Mouse (Mus musculus): ENCODE data around the gene Sdcbp2. TPM values are rescaled to one million over a fixed set of nuclear protein-coding genes. Genes with fewer than 3 reads are reported as not detected.

Gene Sdcbp2
- total and polyA plus RNA-seq, 3 experiments, result 0.04 TPM; not detected in 2

GRCm38 (mm10) chr2:151629310-151629709 is 56.9 kb downstream of the Sdcbp2 start:
- H3K4me1 ChIP-seq (ENCODE audit: insufficient read depth, low read depth, low read length), result no peaks in the 10 kb centered on the region

GRCm38 (mm10) chr2:151631406-151632158 is 59.2 kb downstream of the Sdcbp2 start:
- no peaks in the 10 kb centered on the region for H3K4me1 ChIP-seq (ENCODE audit: insufficient read depth, low read depth, low read length)
- H3K27me3 ChIP-seq (ENCODE audit: insufficient read depth, low read length), result peaks cover 33% of the 10 kb centered on the region
- DNase-seq (ENCODE audit: low spot score), result no peak
- no peaks in the 10 kb centered on the region for H3K36me3 ChIP-seq (replicated peaks)
- no peak for ATAC-seq (ENCODE audit: extremely low read depth, insufficient number of reproducible peaks, low FRiP score, poor library complexity, severe bottlenecking)
- no peaks in the 10 kb centered on the region for H3K9me3 ChIP-seq (replicated peaks)
- H3K4me3 ChIP-seq (ENCODE audit: low read depth, low read length), result no peak overlapping the region
- TF ChIP-seq POLR2AphosphoS5 (IDR thresholded peaks at IDR 0.05; ENCODE audit: insufficient replicate concordance, low read depth, low read length) (no peak), GATA1 (IDR thresholded peaks at IDR 0.05; ENCODE audit: borderline replicate concordance, low read length) (no peak), GATA2 (IDR thresholded peaks at IDR 0.05; ENCODE audit: borderline replicate concordance, low read depth, low read length) (no peak), CTCF (IDR thresholded peaks at IDR 0.05; ENCODE audit: low read depth, low read length) (no peak), TAL1 (conservative IDR thresholded peaks at IDR 0.05; ENCODE audit: low read depth, low read length) (no peak)

More at GRCm38 (mm10) chr2:151629310-151629709, 56.9 kb downstream of the Sdcbp2 start:
- H3K36me3 ChIP-seq (replicated peaks), result no peaks in the 10 kb centered on the region
- peaks cover 33% of the 10 kb centered on the region for H3K27me3 ChIP-seq (ENCODE audit: insufficient read depth, low read length)
- ATAC-seq (ENCODE audit: extremely low read depth, insufficient number of reproducible peaks, low FRiP score, poor library complexity, severe bottlenecking), result no peak
- H3K4me3 ChIP-seq (ENCODE audit: low read depth, low read length), result no peak overlapping the region
- H3K9me3 ChIP-seq (replicated peaks), result no peaks in the 10 kb centered on the region
- no peak for DNase-seq (ENCODE audit: low spot score)
- TF ChIP-seq TAL1 (conservative IDR thresholded peaks at IDR 0.05; ENCODE audit: low read depth, low read length) (no peak), GATA2 (IDR thresholded peaks at IDR 0.05; ENCODE audit: borderline replicate concordance, low read depth, low read length) (no peak), POLR2AphosphoS5 (IDR thresholded peaks at IDR 0.05; ENCODE audit: insufficient replicate concordance, low read depth, low read length) (no peak), GATA1 (IDR thresholded peaks at IDR 0.05; ENCODE audit: borderline replicate concordance, low read length) (no peak), CTCF (IDR thresholded peaks at IDR 0.05; ENCODE audit: low read depth, low read length) (no peak)

GRCm38 (mm10) chr2:151632159-151632814 is 59.9 kb downstream of the Sdcbp2 start, which contains the start of gene Snph:
Gene Snph (minus strand): TSS chr2:151632593.
- no peaks in the 10 kb centered on the region for H3K9me3 ChIP-seq (replicated peaks)
- TF ChIP-seq TAL1 (conservative IDR thresholded peaks at IDR 0.05; ENCODE audit: low read depth, low read length) (no peak), POLR2AphosphoS5 (IDR thresholded peaks at IDR 0.05; ENCODE audit: insufficient replicate concordance, low read depth, low read length) (no peak), GATA1 (IDR thresholded peaks at IDR 0.05; ENCODE audit: borderline replicate concordance, low read length) (no peak), GATA2 (IDR thresholded peaks at IDR 0.05; ENCODE audit: borderline replicate concordance, low read depth, low read length) (no peak), CTCF (IDR thresholded peaks at IDR 0.05; ENCODE audit: low read depth, low read length) (no peak)
- no peak within 1 kb of the TSS for H3K4me3 ChIP-seq (ENCODE audit: low read depth, low read length)
- no peak for ATAC-seq (ENCODE audit: extremely low read depth, insufficient number of reproducible peaks, low FRiP score, poor library complexity, severe bottlenecking)
- no peaks in the 10 kb centered on the region for H3K4me1 ChIP-seq (ENCODE audit: insufficient read depth, low read depth, low read length)
- H3K27me3 ChIP-seq (ENCODE audit: insufficient read depth, low read length), result peaks cover 33% of the 10 kb centered on the region
- no peak for DNase-seq (ENCODE audit: low spot score)
- H3K36me3 ChIP-seq (replicated peaks), result no peaks in the 10 kb centered on the region

GRCm38 (mm10) chr2:151632982-151633381 is 60.6 kb downstream of the Sdcbp2 start:
- H3K36me3 ChIP-seq (replicated peaks), result no peaks in the 10 kb centered on the region
- H3K4me1 ChIP-seq (ENCODE audit: insufficient read depth, low read depth, low read length), result no peaks in the 10 kb centered on the region
- TF ChIP-seq GATA2 (IDR thresholded peaks at IDR 0.05; ENCODE audit: borderline replicate concordance, low read depth, low read length) (no peak), GATA1 (IDR thresholded peaks at IDR 0.05; ENCODE audit: borderline replicate concordance, low read length) (no peak), CTCF (IDR thresholded peaks at IDR 0.05; ENCODE audit: low read depth, low read length) (no peak), TAL1 (conservative IDR thresholded peaks at IDR 0.05; ENCODE audit: low read depth, low read length) (no peak), POLR2AphosphoS5 (IDR thresholded peaks at IDR 0.05; ENCODE audit: insufficient replicate concordance, low read depth, low read length) (no peak)
- no peaks in the 10 kb centered on the region for H3K9me3 ChIP-seq (replicated peaks)
- peaks cover 33% of the 10 kb centered on the region for H3K27me3 ChIP-seq (ENCODE audit: insufficient read depth, low read length)
- no peak overlapping the region for H3K4me3 ChIP-seq (ENCODE audit: low read depth, low read length)
- DNase-seq (ENCODE audit: low spot score) (no peak), ATAC-seq (ENCODE audit: extremely low read depth, insufficient number of reproducible peaks, low FRiP score, poor library complexity, severe bottlenecking) (no peak)

GRCm38 (mm10) chr2:151634903-151635302 is 62.5 kb downstream of the Sdcbp2 start:
- no peaks in the 10 kb centered on the region for H3K36me3 ChIP-seq (replicated peaks)
- DNase-seq (ENCODE audit: low spot score) (no peak), ATAC-seq (ENCODE audit: extremely low read depth, insufficient number of reproducible peaks, low FRiP score, poor library complexity, severe bottlenecking) (no peak)
- no peak for TF ChIP-seq CTCF (IDR thresholded peaks at IDR 0.05; ENCODE audit: low read depth, low read length)
- H3K4me1 ChIP-seq (ENCODE audit: insufficient read depth, low read depth, low read length), result no peaks in the 10 kb centered on the region
- H3K9me3 ChIP-seq (replicated peaks), result no peaks in the 10 kb centered on the region
- peaks cover 28% of the 10 kb centered on the region for H3K27me3 ChIP-seq (ENCODE audit: insufficient read depth, low read length)
- no peak overlapping the region for H3K4me3 ChIP-seq (ENCODE audit: low read depth, low read length)

DNA sequence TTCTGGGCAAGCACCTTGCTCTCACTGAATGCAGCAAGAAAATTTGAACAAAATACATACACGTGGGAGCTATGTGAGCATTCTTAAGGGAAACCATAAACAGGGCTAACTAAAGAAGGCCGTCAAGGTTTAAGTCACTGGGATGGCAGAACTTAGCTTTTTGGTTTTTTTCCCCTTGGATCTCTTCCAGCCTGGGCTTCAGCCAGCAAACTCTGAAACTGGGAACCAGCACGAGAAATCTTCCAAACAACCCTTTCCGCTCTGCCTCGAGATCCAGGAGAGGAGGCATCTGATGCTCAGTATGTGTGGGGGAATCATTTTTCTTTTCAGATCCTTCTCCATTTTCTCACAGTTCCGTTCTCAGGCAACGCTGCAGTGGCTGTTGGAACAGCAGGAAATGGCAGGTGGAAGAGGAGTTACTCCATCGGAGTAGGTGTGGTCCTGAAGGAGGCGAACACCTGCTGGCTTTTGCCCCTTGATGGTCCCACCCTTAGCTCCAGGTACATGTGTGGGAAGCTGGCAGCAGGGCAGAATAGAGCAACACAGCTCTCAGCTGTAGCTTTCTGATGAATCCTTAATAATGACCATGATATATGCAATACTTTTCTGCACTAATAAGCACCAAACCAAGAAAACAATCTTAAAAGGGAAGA is 63.1 kb downstream of the Sdcbp2 start:
- Histone ChIP-seq H3K9me3 (replicated peaks) (no peaks in the 10 kb centered on the region), H3K4me3 (ENCODE audit: low read depth, low read length) (no peak overlapping the region), H3K36me3 (replicated peaks) (no peaks in the 10 kb centered on the region), H3K27me3 (ENCODE audit: insufficient read depth, low read length) (peaks cover 25% of the 10 kb centered on the region), H3K4me1 (ENCODE audit: insufficient read depth, low read depth, low read length) (no peaks in the 10 kb centered on the region)
- ATAC-seq (ENCODE audit: extremely low read depth, insufficient number of reproducible peaks, low FRiP score, poor library complexity, severe bottlenecking) (no peak), DNase-seq (ENCODE audit: low spot score) (no peak)
- no peak for TF ChIP-seq TAL1 (conservative IDR thresholded peaks at IDR 0.05; ENCODE audit: low read depth, low read length)
- TF ChIP-seq GATA1 (IDR thresholded peaks at IDR 0.05; ENCODE audit: borderline replicate concordance, low read length), result no peak
- no peak for TF ChIP-seq POLR2AphosphoS5 (IDR thresholded peaks at IDR 0.05; ENCODE audit: insufficient replicate concordance, low read depth, low read length)
- TF ChIP-seq GATA2 (IDR thresholded peaks at IDR 0.05; ENCODE audit: borderline replicate concordance, low read depth, low read length), result no peak
- no peak for TF ChIP-seq CTCF (IDR thresholded peaks at IDR 0.05; ENCODE audit: low read depth, low read length)
